Mouse (Mus musculus): ENCODE measurements around the gene Pnma1.

- TF ChIP-seq TCF12 (IDR thresholded peaks at IDR 0.05; ENCODE audit: insufficient read depth, poor library complexity, severe bottlenecking) = no peak
- TF ChIP-seq TCF3 (IDR thresholded peaks at IDR 0.05; ENCODE audit: insufficient read length, low read depth) = no peak
- no peak for TF ChIP-seq POLR2AphosphoS2 (IDR thresholded peaks at IDR 0.05; ENCODE audit: insufficient read length, low read depth)
- TF ChIP-seq POLR2A (IDR thresholded peaks at IDR 0.05; ENCODE audit: insufficient read length, low read depth) = no peak
Observed at GRCm38 (mm10) chr12:84192741-84193641, 44.7 kb upstream of the Pnma1 start.
